Mouse (Mus musculus) stomach, embryonic 15.5 days (tissue): ENCODE results near the gene Gm21454. TPM values are rescaled to one million over a fixed set of nuclear protein-coding genes. Genes with fewer than 3 reads are reported as not detected.
"Not testable (repeated sequence)": the region's sequence is repeated elsewhere in the genome, so short reads cannot be mapped to it uniquely, and the experiment has no call there.

ENCODE experiments used
- ATAC-seq: fragments of 200-750 bp; cut with Nextera tagmentation; 2 replicates; pipeline ENCODE4 v1.8.0; 2017; ENCODE audit warnings: low read depth, moderate number of reproducible peaks, moderate TSS enrichment; ENCODE audit not compliant: insufficient read depth, low FRiP score
- H3K27ac ChIP-seq: fragments of 300-500 bp; sonication (generic); 2 replicates; pipeline ENCODE4 v1.5.1; 2015; ENCODE audit warnings: mild to moderate bottlenecking, inconsistent platforms
- H3K27me3 ChIP-seq: fragments of 300-500 bp; sonication (generic); replicated peaks from 2 replicates; pipeline ENCODE4 v1.6.1; 2015; ENCODE audit warnings: inconsistent platforms
- H3K36me3 ChIP-seq: fragments of 300-500 bp; sonication (generic); 2 replicates; pipeline ENCODE4 v1.6.1; 2015; ENCODE audit warnings: inconsistent platforms
- H3K4me1 ChIP-seq: fragments of 300-500 bp; sonication (generic); 2 replicates; pipeline ENCODE4 v1.6.1; 2015; ENCODE audit warnings: inconsistent platforms
- H3K4me2 ChIP-seq: fragments of 300-500 bp; sonication (generic); 2 replicates; pipeline ENCODE4 v1.6.1; 2015; ENCODE audit warnings: mild to moderate bottlenecking, inconsistent platforms
- H3K4me3 ChIP-seq: fragments of 300-500 bp; sonication (generic); replicated peaks from 2 replicates; pipeline ENCODE4 v1.5.1; 2015; ENCODE audit warnings: inconsistent platforms
- H3K9ac ChIP-seq: fragments of 300-500 bp; sonication (generic); 2 replicates; pipeline ENCODE4 v1.6.1; 2015; ENCODE audit warnings: inconsistent platforms
- H3K9me3 ChIP-seq: fragments of 300-500 bp; sonication (generic); 2 replicates; pipeline ENCODE4 v1.6.1; 2016; ENCODE audit warnings: inconsistent platforms
- WGBS: fragments of 180-500 bp; shearing (Covaris S2); methylation state at CpG from one replicate; pipeline ENCODE4 v1.1.7; 2015; 5-methylcytosine and 5-hydroxymethylcytosine counted together
- polyA plus RNA-seq: library from polyadenylated mRNA; unstranded; fragments of >200 nt; fragmentation: Nextera tagmentation; extraction: Ambion mirVana; gene quantifications from 2 replicates; pipeline ENCODE4 v1.2.1, GENCODE M21; 2015

Gm21454 gene
- polyA plus RNA-seq: not detected in 2 replicates

DNA sequence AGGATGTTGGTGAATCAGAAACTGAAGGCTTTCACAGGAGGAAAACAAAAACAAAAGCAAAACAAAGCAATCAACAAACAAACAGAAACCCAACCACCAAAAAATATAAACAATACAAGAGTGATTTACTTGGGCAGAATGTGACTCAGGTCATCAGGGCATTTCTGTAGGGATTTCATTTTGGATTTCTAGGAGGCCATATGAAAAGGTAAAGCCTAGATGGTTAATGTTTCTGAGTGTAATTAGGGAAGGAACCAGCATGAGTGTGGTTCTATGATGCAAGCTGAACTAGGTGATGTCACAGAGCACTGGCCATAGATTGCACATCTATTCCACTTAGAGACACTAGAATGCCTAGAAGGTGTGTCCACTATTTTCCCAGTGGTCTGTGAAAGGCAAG is at the start of gene Gm21454, which contains the start of gene Gm21440:
Gene Gm21454, plus strand, starts transcription at position 352 of the 400 bp plus-strand sequence.
Gene Gm21440, plus strand, starts transcription at position 301 of the 400 bp plus-strand sequence.
- H3K36me3 ChIP-seq, H3K4me2 ChIP-seq, ATAC-seq, H3K4me1 ChIP-seq, H3K27me3 ChIP-seq, H3K9ac ChIP-seq, H3K9me3 ChIP-seq, H3K4me3 ChIP-seq, H3K27ac ChIP-seq: not testable (repeated sequence)

DNA sequence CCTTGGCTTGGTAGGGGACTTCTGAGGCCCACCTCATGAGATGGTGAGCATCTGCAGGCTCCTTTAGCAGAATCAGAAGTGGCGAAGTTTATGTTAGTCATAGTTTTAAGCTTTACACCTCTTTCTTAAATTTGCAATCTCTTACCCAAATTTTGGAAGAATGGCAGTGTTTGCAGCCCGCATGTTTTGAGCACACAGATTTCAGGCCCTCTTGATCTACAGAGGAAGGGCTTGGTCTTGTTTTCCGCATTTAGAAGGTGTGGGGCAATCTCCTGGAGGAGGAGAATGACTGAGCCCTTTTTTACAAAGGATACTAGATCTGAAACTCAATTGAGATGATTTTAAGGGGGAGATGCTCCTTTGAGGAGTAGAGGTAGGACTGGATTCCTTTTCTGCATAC is 28.4 kb upstream of the Gm21454 start, which contains the start of gene Gm21828:
Gene Gm21828, minus strand, starts transcription at position 101 of the 400 bp plus-strand sequence.
- not testable (repeated sequence) for H3K36me3 ChIP-seq, H3K27ac ChIP-seq, H3K27me3 ChIP-seq, H3K9me3 ChIP-seq, H3K4me2 ChIP-seq, H3K9ac ChIP-seq, H3K4me3 ChIP-seq, H3K4me1 ChIP-seq, ATAC-seq
- WGBS: no CpG with 5 or more reads among the region's 3 CpGs

GRCm38 (mm10) chrY:13348963-13349362 is 96.7 kb downstream of the Gm21454 start, which contains the start of gene Gm21725:
Gene Gm21725, minus strand, starts transcription at chrY:13349063.
- H3K9ac ChIP-seq, H3K4me1 ChIP-seq, H3K4me2 ChIP-seq, H3K4me3 ChIP-seq, H3K27me3 ChIP-seq, H3K36me3 ChIP-seq, ATAC-seq, H3K27ac ChIP-seq, H3K9me3 ChIP-seq: not testable (repeated sequence)
- no CpG with 5 or more reads among the region's 3 CpGs for WGBS

Other genes starting within 250 kb of the Gm21454 start
- not detected in 2 replicates for gene Gm20807, start 209.6 kb upstream of the Gm21454 start, polyA plus RNA-seq
- gene Gm21891, start 119.0 kb upstream of the Gm21454 start, polyA plus RNA-seq: not detected in 2 replicates
- not detected in 2 replicates for gene Gm21425, start 90.5 kb upstream of the Gm21454 start, polyA plus RNA-seq
- gene Gm21828, start 28.5 kb upstream of the Gm21454 start, polyA plus RNA-seq: not detected in 2 replicates
- not detected in 2 replicates for gene Gm21440, start 51 bp upstream of the Gm21454 start, polyA plus RNA-seq
- not detected in 2 replicates for gene Gm21725, start 96.6 kb downstream of the Gm21454 start, polyA plus RNA-seq
- gene Gm21866, start 213.1 kb downstream of the Gm21454 start, polyA plus RNA-seq: not detected in 2 replicates
- not detected in 2 replicates for gene Gm20773, start 241.6 kb downstream of the Gm21454 start, polyA plus RNA-seq